Mouse (Mus musculus) adrenal gland, adult 10 weeks (tissue): ENCODE results near the gene Cdc42ep2. TPM values are rescaled to one million over a fixed set of nuclear protein-coding genes. Genes with fewer than 3 reads are reported as not detected.

Experiments
- polyA plus RNA-seq: library from polyadenylated mRNA; stranded (reverse); fragments of 350-450 nt; fragmentation: Illumina TruSeq; extraction: RNeasy Lipid Tissue Mini Kit (QIAGEN cat#74804); gene quantifications from one replicate; pipeline ENCODE4 v1.2.3, GENCODE M21; 2014; ENCODE audit warnings: low read depth, low replicate concordance

The Cdc42ep2 gene
- 1.7 TPM for polyA plus RNA-seq

GRCm38 (mm10) chr19:5924713-5925093 lies at the start of gene Cdc42ep2:
Gene Cdc42ep2 (minus strand): TSS chr19:5924816.

GRCm38 (mm10) chr19:5963883-5964562 lies 39.4 kb upstream of the Cdc42ep2 start, which contains the start of gene Pola2:
Gene Pola2 (minus strand): TSS chr19:5964202.

GRCm38 (mm10) chr19:5913007-5913719 lies 11.5 kb downstream of the Cdc42ep2 start, which contains the start of gene Dpf2:
Gene Dpf2 (minus strand): TSS chr19:5913010.

GRCm38 (mm10) chr19:5894002-5894678 lies 30.5 kb downstream of the Cdc42ep2 start, which contains the start of gene Tigd3:
Gene Tigd3 (minus strand): TSS chr19:5894149.

GRCm38 (mm10) chr19:5877618-5878361 lies 46.8 kb downstream of the Cdc42ep2 start, which contains the start of gene Slc25a45:
Gene Slc25a45 (plus strand): TSS chr19:5877808.

GRCm38 (mm10) chr19:5874969-5875480 lies 49.6 kb downstream of the Cdc42ep2 start, which contains the start of gene Frmd8:
Gene Frmd8 (minus strand): TSS chr19:5875274.

Other genes with a start within 250 kb of the Cdc42ep2 start
- gene Map3k11, start 236.1 kb downstream of the Cdc42ep2 start, polyA plus RNA-seq = 2.2 TPM
- 0.70 TPM for gene Pcnx3, start 235.9 kb downstream of the Cdc42ep2 start, polyA plus RNA-seq
- gene Kcnk7, start 220.4 kb downstream of the Cdc42ep2 start, polyA plus RNA-seq = not detected
- 3.7 TPM for gene Ehbp1l1, start 198.5 kb downstream of the Cdc42ep2 start, polyA plus RNA-seq
- gene Fam89b, start 195.2 kb downstream of the Cdc42ep2 start, polyA plus RNA-seq = not detected
- 17.7 TPM for gene Ltbp3, start 183.9 kb downstream of the Cdc42ep2 start, polyA plus RNA-seq
- 1.6 TPM for gene Scyl1, start 153.4 kb downstream of the Cdc42ep2 start, polyA plus RNA-seq
- 4.1 TPM for gene Frmd8, start 49.5 kb downstream of the Cdc42ep2 start, polyA plus RNA-seq
- 3.4 TPM for gene Slc25a45, start 47.0 kb downstream of the Cdc42ep2 start, polyA plus RNA-seq
- gene Tigd3, start 30.7 kb downstream of the Cdc42ep2 start, polyA plus RNA-seq = not detected
- gene Dpf2, start 11.8 kb downstream of the Cdc42ep2 start, polyA plus RNA-seq = 8.1 TPM
- gene Pola2, start 39.4 kb upstream of the Cdc42ep2 start, polyA plus RNA-seq = 3.7 TPM
- not detected for gene Slc22a20, start 61.3 kb upstream of the Cdc42ep2 start, polyA plus RNA-seq
- gene Capn1, start 91.1 kb upstream of the Cdc42ep2 start, polyA plus RNA-seq = 2.1 TPM
- 0.82 TPM for gene Syvn1, start 121.8 kb upstream of the Cdc42ep2 start, polyA plus RNA-seq
- gene Mrpl49, start 133.0 kb upstream of the Cdc42ep2 start, polyA plus RNA-seq = 39.2 TPM
- gene Fau, start 133.0 kb upstream of the Cdc42ep2 start, polyA plus RNA-seq = 27.5 TPM
- gene Znhit2, start 136.4 kb upstream of the Cdc42ep2 start, polyA plus RNA-seq = not detected
- 2.7 TPM for gene Tm7sf2, start 143.6 kb upstream of the Cdc42ep2 start, polyA plus RNA-seq
- 7.1 TPM for gene Vps51, start 152.4 kb upstream of the Cdc42ep2 start, polyA plus RNA-seq
- not detected for gene Tmem262, start 155.2 kb upstream of the Cdc42ep2 start, polyA plus RNA-seq
- gene Gm28374, start 157.4 kb upstream of the Cdc42ep2 start, polyA plus RNA-seq = not detected
- 1.5 TPM for gene Zfpl1, start 160.1 kb upstream of the Cdc42ep2 start, polyA plus RNA-seq
- gene Cdca5, start 160.2 kb upstream of the Cdc42ep2 start, polyA plus RNA-seq = 1.2 TPM
- not detected for gene AC131692.1, start 169.6 kb upstream of the Cdc42ep2 start, polyA plus RNA-seq
- not detected for gene Naaladl1, start 181.0 kb upstream of the Cdc42ep2 start, polyA plus RNA-seq
- 0.70 TPM for gene Sac3d1, start 193.8 kb upstream of the Cdc42ep2 start, polyA plus RNA-seq
- 4.0 TPM for gene Snx15, start 203.5 kb upstream of the Cdc42ep2 start, polyA plus RNA-seq
- not detected for gene Batf2, start 216.2 kb upstream of the Cdc42ep2 start, polyA plus RNA-seq
- 2.3 TPM for gene Arl2, start 216.7 kb upstream of the Cdc42ep2 start, polyA plus RNA-seq